Mouse (Mus musculus): ENCODE results near the gene Cog2.

DNA sequence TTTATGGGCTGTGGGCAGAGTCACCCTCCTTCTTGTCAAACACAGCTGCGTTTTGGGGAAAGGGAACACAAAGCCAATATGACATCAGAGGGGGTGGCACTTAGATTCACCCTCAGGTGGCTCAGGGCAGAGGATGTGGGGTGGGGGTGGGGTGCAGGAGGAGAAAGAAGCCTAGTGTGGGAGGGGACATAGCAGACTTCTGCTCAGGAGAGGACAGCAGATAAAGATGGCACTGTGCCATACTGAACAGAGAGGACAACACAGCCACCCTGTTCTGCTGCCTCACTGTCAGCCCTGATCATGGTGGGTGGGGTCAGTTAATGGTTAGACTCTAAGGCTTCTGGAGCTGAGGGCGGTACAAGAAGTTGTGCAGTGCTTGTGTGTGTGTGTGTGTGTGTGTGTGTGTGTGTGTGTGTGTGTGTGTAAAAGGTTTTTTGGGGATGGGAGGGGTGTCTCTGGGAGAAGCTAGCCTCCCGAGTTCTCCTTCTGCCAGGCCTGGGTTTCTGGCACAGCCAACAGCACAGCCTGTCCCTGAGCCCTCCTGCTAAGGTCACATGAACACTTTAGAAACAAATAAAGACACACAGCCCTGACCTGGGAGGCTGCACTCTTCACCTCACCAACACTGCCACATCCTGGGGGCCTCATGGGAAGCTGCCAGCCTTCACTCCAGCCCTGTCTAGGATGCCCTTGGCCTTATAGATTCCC is 65.3 kb downstream of the Cog2 start:
- TF ChIP-seq POLR2A (IDR thresholded peaks at IDR 0.05; ENCODE audit: control insufficient read depth, low read depth, low read length) (no peak), CTCF (IDR thresholded peaks at IDR 0.05; ENCODE audit: control insufficient read depth, insufficient read depth, insufficient replicate concordance, low read depth, low read length) (no peak)
